24 mouse cellular contexts compared by ENCODE assay signal in the genomic region with DNA sequence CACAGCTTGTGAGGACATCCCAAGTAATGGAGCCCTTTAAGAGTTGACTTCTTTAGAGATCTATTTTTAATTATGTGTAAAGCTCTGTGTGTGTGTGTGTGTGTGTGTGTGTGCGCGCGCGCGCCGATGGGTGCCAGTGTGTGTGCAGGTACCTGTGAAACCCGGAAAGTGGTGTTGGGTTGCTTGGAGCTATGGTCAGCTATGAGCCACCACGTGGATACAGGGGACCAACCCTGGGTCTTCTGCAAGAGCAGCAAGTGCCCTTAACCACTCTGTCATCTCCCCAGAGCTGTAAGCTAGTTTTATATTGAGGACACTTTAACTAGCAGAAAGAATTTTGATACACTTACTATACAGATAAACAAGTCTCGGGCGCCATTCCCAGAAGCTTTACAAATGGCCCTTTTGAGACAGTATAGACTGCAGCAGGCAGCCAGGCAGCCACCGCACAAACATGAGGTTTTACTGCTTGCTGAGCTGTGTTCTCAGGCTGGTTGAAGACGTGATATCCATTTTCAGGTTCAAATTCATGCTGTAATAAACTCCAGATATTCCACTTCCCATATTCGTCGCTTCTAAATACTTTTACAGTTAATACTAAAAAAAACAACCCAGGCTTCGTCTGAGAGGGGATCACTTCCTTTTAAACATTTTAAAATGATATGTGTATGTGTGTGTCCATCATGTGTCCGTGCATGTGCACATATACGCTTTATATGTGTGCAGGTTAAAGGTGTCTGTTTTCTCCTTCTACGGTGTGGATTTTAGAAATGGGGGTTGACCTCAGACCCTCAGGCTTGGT. TPM values are rescaled to one million over a fixed set of nuclear protein-coding genes. Genes with fewer than 3 reads are reported as not detected.
DNase-seq lines count a peak whose midpoint lies in the region; ATAC-seq and TF ChIP-seq lines count a peak whose summit lies in the region.
"Had no signal": no experiment of that assay in that cellular context is flagged by ENCODE, and none has a peak within 500 bp of the region (broad histone marks: within the 10 kb centered on the region; RNA-seq: fewer than 3 reads in every experiment).

No protein-coding gene starts in this region.

- no peak for DNase-seq in heart, embryonic 10.5 days (ENCODE audit: low spot score)
- DNase-seq in lung, embryonic 14.5 days = peak; percentile 73
- DNase-seq in lung, postnatal 10 days = no peak
- DNase-seq: adrenal gland, adult 8-10 months; cerebellum, adult 8-10 months; kidney, adult 9 months; kidney, postnatal 4 days; layer of hippocampus, adult 9-11 months; left cerebral cortex, postnatal 4 days; lung, adult 18-20 months; right cerebral cortex, postnatal 14 days; spleen, adult 18-20 months had no signal

- H3K9me3 ChIP-seq in heart, embryonic 15.5 days (replicated peaks) = no peaks in the 10 kb centered on the region
- no peaks in the 10 kb centered on the region for H3K9me3 ChIP-seq in heart, embryonic 10.5 days
- H3K9me3 ChIP-seq in lung, embryonic 14.5 days (ENCODE audit: low read depth, low read length) = no peaks in the 10 kb centered on the region
- no peaks in the 10 kb centered on the region for H3K9me3 ChIP-seq in embryonic facial prominence, embryonic 13.5 days
- H3K9me3 ChIP-seq: forebrain, embryonic 10.5 days; hindbrain, embryonic 12.5 days; megakaryocyte, embryonic 14.5 days; midbrain, embryonic 15.5 days; stomach, embryonic 15.5 days had no signal

- no peaks in the 10 kb centered on the region for H3K27me3 ChIP-seq in heart, embryonic 15.5 days
- H3K27me3 ChIP-seq in heart, embryonic 10.5 days (ENCODE audit: insufficient read depth, poor library complexity, severe bottlenecking) = no peaks in the 10 kb centered on the region
- H3K27me3 ChIP-seq in lung, embryonic 14.5 days (ENCODE audit: insufficient read depth, low read length) = no peaks in the 10 kb centered on the region
- no peaks in the 10 kb centered on the region for H3K27me3 ChIP-seq in embryonic facial prominence, embryonic 13.5 days
- H3K27me3 ChIP-seq: hindbrain, embryonic 12.5 days; midbrain, embryonic 15.5 days; stomach, embryonic 15.5 days had no signal

- H3K36me3 ChIP-seq in heart, embryonic 15.5 days = no peaks in the 10 kb centered on the region
- H3K36me3 ChIP-seq in heart, embryonic 10.5 days = 0 out of 2 replicates have a peak, but pooled peaks cover 2% of the 10 kb centered on the region
- H3K36me3 ChIP-seq in lung, embryonic 14.5 days (ENCODE audit: insufficient read depth) = no peaks in the 10 kb centered on the region
- no peaks in the 10 kb centered on the region for H3K36me3 ChIP-seq in embryonic facial prominence, embryonic 13.5 days
- H3K36me3 ChIP-seq: hindbrain, embryonic 12.5 days; midbrain, embryonic 15.5 days; stomach, embryonic 15.5 days had no signal

- H3K9ac ChIP-seq in heart, embryonic 15.5 days = no peak overlapping the region
- H3K9ac ChIP-seq in lung, embryonic 14.5 days = no peak overlapping the region
- H3K9ac ChIP-seq in embryonic facial prominence, embryonic 13.5 days = no peak overlapping the region
- H3K9ac ChIP-seq: hindbrain, embryonic 12.5 days; midbrain, embryonic 15.5 days; stomach, embryonic 15.5 days had no signal

- no peak for TF ChIP-seq CTCF in lung, embryonic 14.5 days (IDR thresholded peaks at IDR 0.05; ENCODE audit: low read depth)

- H3K4me2 ChIP-seq in heart, embryonic 15.5 days = peak overlapping the region; percentile 22
- H3K4me2 ChIP-seq in lung, embryonic 14.5 days = no peak overlapping the region
- H3K4me2 ChIP-seq in embryonic facial prominence, embryonic 13.5 days = no peak overlapping the region
- H3K4me2 ChIP-seq: hindbrain, embryonic 12.5 days; liver, embryonic 11.5 days; midbrain, embryonic 15.5 days; stomach, embryonic 15.5 days had no signal

- peak; percentile 60; the same call in 1 of the 2 replicates for ATAC-seq in heart, embryonic 15.5 days (replicated peaks; ENCODE audit: insufficient number of reproducible peaks, insufficient read depth, low FRiP score, low read depth)
- ATAC-seq in lung, embryonic 14.5 days (ENCODE audit: insufficient read depth) = peak; percentile 31; the same call in 1 of the 2 replicates
- no peak for ATAC-seq in embryonic facial prominence, embryonic 13.5 days (ENCODE audit: insufficient number of reproducible peaks, insufficient read depth, low FRiP score, low TSS enrichment, low read depth)
- ATAC-seq in megakaryocyte, adult 5-6 weeks (ENCODE audit: poor library complexity, severe bottlenecking) = peak; percentile 12; the same call in 1 of the 2 replicates
- ATAC-seq in megakaryocyte-erythroid progenitor cell, adult 5-6 weeks (replicated peaks; ENCODE audit: low FRiP score, low TSS enrichment, poor library complexity, severe bottlenecking) = no peak
- ATAC-seq: midbrain, embryonic 15.5 days had no signal

- WGBS in heart, embryonic 15.5 days = 62% methylated on average over 18 of the region's 18 CpGs
- 86% methylated on average over 18 of the region's 18 CpGs for WGBS in heart, embryonic 10.5 days
- 71% methylated on average over 18 of the region's 18 CpGs for WGBS in lung, embryonic 14.5 days
- WGBS in embryonic facial prominence, embryonic 13.5 days = 64% methylated on average over 18 of the region's 18 CpGs

- H3K4me3 ChIP-seq in heart, embryonic 15.5 days = no peak overlapping the region
- H3K4me3 ChIP-seq in heart, embryonic 10.5 days = no peak overlapping the region
- H3K4me3 ChIP-seq in lung, embryonic 14.5 days (ENCODE audit: low read depth, low read length) = no peak overlapping the region
- H3K4me3 ChIP-seq in embryonic facial prominence, embryonic 13.5 days = no peak overlapping the region
- H3K4me3 ChIP-seq: forebrain, embryonic 10.5 days; hindbrain, embryonic 12.5 days; left cerebral cortex, adult 2 months; megakaryocyte, embryonic 14.5 days; midbrain, embryonic 15.5 days; myocyte; stomach, embryonic 15.5 days had no signal

- H3K4me1 ChIP-seq in heart, embryonic 15.5 days (replicated peaks) = peaks cover 38% of the 10 kb centered on the region
- peaks cover 26% of the 10 kb centered on the region for H3K4me1 ChIP-seq in heart, embryonic 10.5 days
- 0 out of 2 replicates have a peak, but pooled peaks cover 3% of the 10 kb centered on the region for H3K4me1 ChIP-seq in lung, embryonic 14.5 days (ENCODE audit: insufficient read depth)
- peaks cover 48% of the 10 kb centered on the region for H3K4me1 ChIP-seq in embryonic facial prominence, embryonic 13.5 days

- H3K27ac ChIP-seq in heart, embryonic 15.5 days = peak overlapping the region; percentile 71
- H3K27ac ChIP-seq in heart, embryonic 10.5 days = no peak overlapping the region; the same call in 1 of the 2 replicates
- no peak overlapping the region for H3K27ac ChIP-seq in lung, embryonic 14.5 days (ENCODE audit: low read depth)
- peak overlapping the region; percentile 66 for H3K27ac ChIP-seq in embryonic facial prominence, embryonic 13.5 days
- H3K27ac ChIP-seq: forebrain, embryonic 10.5 days; hindbrain, embryonic 12.5 days; left cerebral cortex, adult 2 months; midbrain, embryonic 15.5 days; stomach, embryonic 15.5 days had no signal

RNA-seq across cellular contexts. Expression of gene Jmjd1c, which starts 14.5 kb away (rescaled TPM):
- 33.3 and 33.5 TPM in 2 replicates for polyA plus RNA-seq in heart, embryonic 15.5 days (2015; fragmentation: Nextera tagmentation; extraction: Ambion mirVana)
- polyA plus RNA-seq in heart, embryonic 10.5 days (2016; fragmentation: Nextera tagmentation; extraction: Ambion mirVana) = 27.8 and 30.4 TPM in 2 replicates
- polyA plus RNA-seq in lung, embryonic 14.5 days (2014; fragmentation: Nextera tagmentation; extraction: Ambion mirVana) = 34.8 and 34.9 TPM in 2 replicates
- 50.7 and 53.0 TPM in 2 replicates for polyA plus RNA-seq in embryonic facial prominence, embryonic 13.5 days (2015; fragmentation: Nextera tagmentation; extraction: Ambion mirVana)
- 96.1 and 96.7 TPM in 2 replicates for total RNA-seq in megakaryocyte, adult 5-6 weeks (2015)
- total RNA-seq in megakaryocyte, adult 5-6 weeks (2017) = 69.0 and 91.8 TPM in 2 replicates
- 163 and 165 TPM in 2 replicates for total RNA-seq in megakaryocyte-erythroid progenitor cell, adult 5-6 weeks (2014; fragmentation: Nextera tagmentation)
- 109 and 163 TPM in 2 replicates for total RNA-seq in megakaryocyte-erythroid progenitor cell, adult 5-6 weeks (2017)

RNA-seq across cellular contexts. Expression of gene Reep3, which starts 15.3 kb away (rescaled TPM):
- polyA plus RNA-seq in heart, embryonic 15.5 days (2015; fragmentation: Nextera tagmentation; extraction: Ambion mirVana) = 30.6 and 31.5 TPM in 2 replicates
- polyA plus RNA-seq in heart, embryonic 10.5 days (2016; fragmentation: Nextera tagmentation; extraction: Ambion mirVana) = 21.2 and 26.1 TPM in 2 replicates
- polyA plus RNA-seq in lung, embryonic 14.5 days (2014; fragmentation: Nextera tagmentation; extraction: Ambion mirVana) = 31.7 and 33.2 TPM in 2 replicates
- 46.3 and 51.3 TPM in 2 replicates for polyA plus RNA-seq in embryonic facial prominence, embryonic 13.5 days (2015; fragmentation: Nextera tagmentation; extraction: Ambion mirVana)
- 84.2 and 101 TPM in 2 replicates for total RNA-seq in megakaryocyte, adult 5-6 weeks (2015)
- 46.7 and 59.2 TPM in 2 replicates for total RNA-seq in megakaryocyte, adult 5-6 weeks (2017)
- 6.8 and 9.1 TPM in 2 replicates for total RNA-seq in megakaryocyte-erythroid progenitor cell, adult 5-6 weeks (2014; fragmentation: Nextera tagmentation)
- total RNA-seq in megakaryocyte-erythroid progenitor cell, adult 5-6 weeks (2017) = 3.6 and 6.3 TPM in 2 replicates

Comparison
In these comparisons a context has a peak if more than half of its experiments do, and no peak if none do; other contexts are left out.
1. H3K27ac ChIP-seq: peak in heart, embryonic 15.5 days (single experiment) and embryonic facial prominence, embryonic 13.5 days (single experiment); none in heart, embryonic 10.5 days (single experiment) and lung, embryonic 14.5 days (single experiment).
2. ATAC-seq: peak in heart, embryonic 15.5 days (single experiment), lung, embryonic 14.5 days (single experiment) and megakaryocyte, adult 5-6 weeks (single experiment); none in embryonic facial prominence, embryonic 13.5 days (single experiment) and megakaryocyte-erythroid progenitor cell, adult 5-6 weeks (single experiment).